9 mouse cellular contexts compared by ENCODE assay signal in genomic region chr2:158376798-158377197, GRCm38 (mm10). TPM values are rescaled to one million over a fixed set of nuclear protein-coding genes. Genes with fewer than 3 reads are reported as not detected.
DNase-seq lines count a peak whose midpoint lies in the region; ATAC-seq lines count a peak whose summit lies in the region.
"Had no signal": no experiment of that assay in that cellular context is flagged by ENCODE, and none has a peak within 500 bp of the region (broad histone marks: within the 10 kb centered on the region; RNA-seq: fewer than 3 reads in every experiment).

No protein-coding gene starts in this region.

- DNase-seq in retina, postnatal 1 day, result peak; percentile 21
- no peak for DNase-seq in retina, embryonic 14.5 days (ENCODE audit: low spot score)
- no peak for DNase-seq in forebrain, embryonic 14.5 days (ENCODE audit: low spot score)
- peak; percentile 57 to 59 for DNase-seq in left cerebral cortex, postnatal 36 days (ENCODE audit: low spot score in 2 of 2)
- DNase-seq in kidney, adult 8-10 months, result no peak
- DNase-seq in heart, adult 9 months (ENCODE audit: low spot score in 2 of 2), result no peak
- DNase-seq: lung, postnatal 14 days had no signal

- peaks cover 7% of the 10 kb centered on the region; the same call in 1 of the 2 replicates for H3K27me3 ChIP-seq in forebrain, embryonic 14.5 days (replicated peaks; ENCODE audit: control insufficient read depth, insufficient read depth, low read length)
- peaks cover 42% of the 10 kb centered on the region for H3K27me3 ChIP-seq in kidney, embryonic 15.5 days

- no peak overlapping the region for H3K9ac ChIP-seq in forebrain, embryonic 14.5 days (ENCODE audit: low read length)
- H3K9ac ChIP-seq in kidney, embryonic 15.5 days, result no peak overlapping the region

- no peak for ATAC-seq in forebrain, embryonic 14.5 days
- ATAC-seq in kidney, embryonic 15.5 days (replicated peaks; ENCODE audit: low FRiP score), result no peak
- ATAC-seq: intestine, postnatal 0 days had no signal

- peak overlapping the region; percentile 32; the same call in 1 of the 2 replicates for H3K4me3 ChIP-seq in forebrain, embryonic 14.5 days (ENCODE audit: low read depth, low read length)
- H3K4me3 ChIP-seq in kidney, embryonic 15.5 days (replicated peaks), result no peak overlapping the region

- no peaks in the 10 kb centered on the region for H3K4me1 ChIP-seq in forebrain, embryonic 14.5 days (ENCODE audit: control insufficient read depth, insufficient read depth, low read length)
- peaks cover 17% of the 10 kb centered on the region for H3K4me1 ChIP-seq in kidney, embryonic 15.5 days

- intact Hi-C loops in left cerebral cortex, postnatal 36 days (cut with DNase I), result no loop called here

- H3K9me3 ChIP-seq in forebrain, embryonic 14.5 days (replicated peaks; ENCODE audit: control insufficient read depth, low read length), result no peaks in the 10 kb centered on the region
- H3K9me3 ChIP-seq in kidney, embryonic 15.5 days (replicated peaks), result no peaks in the 10 kb centered on the region

- H3K4me2 ChIP-seq in forebrain, embryonic 14.5 days (ENCODE audit: low read length), result peak overlapping the region; percentile 46; the same call in 1 of the 2 replicates
- no peak overlapping the region for H3K4me2 ChIP-seq in kidney, embryonic 15.5 days

- H3K27ac ChIP-seq in forebrain, embryonic 14.5 days (ENCODE audit: low read depth, low read length), result no peak overlapping the region
- no peak overlapping the region for H3K27ac ChIP-seq in kidney, embryonic 15.5 days

- WGBS in forebrain, embryonic 14.5 days, result 67% methylated on average over 7 of the region's 7 CpGs
- WGBS in kidney, embryonic 15.5 days, result 74% methylated on average over 7 of the region's 7 CpGs

- no peaks in the 10 kb centered on the region for H3K36me3 ChIP-seq in forebrain, embryonic 14.5 days (ENCODE audit: control insufficient read depth, insufficient read depth, low read length)
- no peaks in the 10 kb centered on the region for H3K36me3 ChIP-seq in kidney, embryonic 15.5 days

RNA-seq across cellular contexts. Expression of gene Snhg11, which starts 1.4 kb away (rescaled TPM):
- 30.3 and 55.7 TPM in 2 replicates for polyA plus RNA-seq in forebrain, embryonic 14.5 days (2014; fragmentation: Nextera tagmentation; extraction: Ambion mirVana)
- total RNA-seq in left cerebral cortex, postnatal 36 days (2021), result 100 to 1,000 TPM; 386 to 903 TPM
- polyA plus RNA-seq in kidney, embryonic 15.5 days (2015; fragmentation: Nextera tagmentation; extraction: Ambion mirVana), result 4.9 and 8.0 TPM in 2 replicates

RNA-seq across cellular contexts. Expression of gene Ralgapb, which starts 32.9 kb away (rescaled TPM):
- polyA plus RNA-seq in forebrain, embryonic 14.5 days (2014; fragmentation: Nextera tagmentation; extraction: Ambion mirVana), result 22.8 and 25.7 TPM in 2 replicates
- 100 to 1,000 TPM; 107 to 109 TPM for total RNA-seq in left cerebral cortex, postnatal 36 days (2021)
- polyA plus RNA-seq in kidney, embryonic 15.5 days (2015; fragmentation: Nextera tagmentation; extraction: Ambion mirVana), result 15.5 and 16.2 TPM in 2 replicates

Comparison
In these comparisons a context has a peak if more than half of its experiments do, and no peak if none do; other contexts are left out.
1. DNase-seq: peak in retina, postnatal 1 day (single experiment) and left cerebral cortex, postnatal 36 days (2 of 2); none in retina, embryonic 14.5 days (single experiment), forebrain, embryonic 14.5 days (single experiment), kidney, adult 8-10 months (0 of 2) and heart, adult 9 months (0 of 2).